Mouse (Mus musculus) olfactory bulb, adult 2 months (tissue): ENCODE data around the gene Calml4.

Source experiments
- CTCF ChIP-seq: fragments of 200-500 bp; IDR thresholded peaks from 2 replicates; pipeline ENCODE4 v1.5.1; 2012; ENCODE audit warnings: low read depth, mild to moderate bottlenecking, low read length, moderate library complexity; ENCODE audit not compliant: insufficient read depth
- POLR2A ChIP-seq: fragments of 200-500 bp; IDR thresholded peaks from 2 replicates; pipeline ENCODE4 v1.6.1; 2012; ENCODE audit warnings: mild to moderate bottlenecking, low read depth, low read length, moderate library complexity; ENCODE audit not compliant: insufficient read depth

DNA sequence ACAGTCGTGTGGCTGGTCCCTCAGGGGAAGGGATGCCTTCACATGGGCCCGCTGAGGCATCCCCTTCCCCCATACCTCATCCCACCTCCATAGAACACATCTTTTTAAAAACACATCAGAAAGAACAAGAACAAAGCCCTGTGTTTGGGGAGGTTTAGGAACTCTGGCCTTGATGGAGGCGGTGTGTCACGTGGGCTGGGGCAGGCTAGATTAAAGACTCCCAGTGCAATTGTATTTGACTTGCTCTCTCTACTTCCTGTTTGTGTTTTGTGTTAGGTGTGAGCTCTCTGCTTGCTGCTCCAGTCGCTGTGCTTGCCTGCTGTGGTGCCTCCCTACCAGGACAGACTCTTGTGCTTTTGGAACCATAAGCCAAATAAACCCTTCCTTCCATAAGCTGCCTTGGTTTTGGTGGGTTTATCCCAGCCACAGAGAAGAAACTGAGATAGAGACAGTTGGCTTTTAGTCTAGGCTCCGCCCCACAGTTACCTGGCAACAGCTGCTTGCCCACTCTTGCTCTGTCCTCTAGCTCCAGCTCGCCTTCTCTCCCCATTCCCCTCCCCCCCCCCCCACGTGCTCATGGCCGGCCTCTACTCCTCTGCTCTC is 32.0 kb upstream of the Calml4 start:
- TF ChIP-seq CTCF, result no peak
- TF ChIP-seq POLR2A, result no peak
